Mouse (Mus musculus) subcutaneous adipose tissue, adult 2 months (tissue): ENCODE results near the gene Olfr1472. TPM values are rescaled to one million over a fixed set of nuclear protein-coding genes. Genes with fewer than 3 reads are reported as not detected.

Source experiments
- polyA plus RNA-seq: library from polyadenylated mRNA; depleted of rRNA; stranded (reverse); fragments of >200 nt; gene quantifications from 2 replicates; pipeline ENCODE4 v1.2.3, GENCODE M21; 2012; ENCODE audit warnings: low replicate concordance; rRNA removed

The Olfr1472 gene
- not detected in 2 replicates for polyA plus RNA-seq

GRCm38 (mm10) chr19:13455986-13456385 is at the start of gene Olfr1472:
Gene Olfr1472 (minus strand): TSS chr19:13456086.

GRCm38 (mm10) chr19:13500246-13500645 is 44.4 kb upstream of the Olfr1472 start, which contains the start of gene Olfr1477:
Gene Olfr1477 (plus strand): TSS chr19:13500546.

GRCm38 (mm10) chr19:13480096-13480495 is 24.2 kb upstream of the Olfr1472 start, which contains the start of gene Olfr1475:
Gene Olfr1475 (minus strand): TSS chr19:13480196.

GRCm38 (mm10) chr19:13469265-13469664 is 13.4 kb upstream of the Olfr1472 start, which contains the start of gene Olfr1474:
Gene Olfr1474 (plus strand): TSS chr19:13469565.

GRCm38 (mm10) chr19:13443109-13443508 is 12.8 kb downstream of the Olfr1472 start, which contains the start of gene Olfr1471:
Gene Olfr1471 (plus strand): TSS chr19:13443409.

GRCm38 (mm10) chr19:13407549-13407948 is 48.3 kb downstream of the Olfr1472 start, which contains the start of gene Olfr1469:
Gene Olfr1469 (plus strand): TSS chr19:13407849.

Other genes with a start within 250 kb of the Olfr1472 start
- gene Olfr1463, start 224.8 kb downstream of the Olfr1472 start, polyA plus RNA-seq, result not detected in 2 replicates
- not detected in 2 replicates for gene Olfr1465, start 140.5 kb downstream of the Olfr1472 start, polyA plus RNA-seq
- not detected in 2 replicates for gene Olfr1466, start 117.2 kb downstream of the Olfr1472 start, polyA plus RNA-seq
- gene Olfr1467, start 93.8 kb downstream of the Olfr1472 start, polyA plus RNA-seq, result not detected in 2 replicates
- gene Olfr1469, start 48.2 kb downstream of the Olfr1472 start, polyA plus RNA-seq, result not detected in 2 replicates
- not detected in 2 replicates for gene Olfr1471, start 12.7 kb downstream of the Olfr1472 start, polyA plus RNA-seq
- not detected in 2 replicates for gene Olfr1474, start 13.5 kb upstream of the Olfr1472 start, polyA plus RNA-seq
- gene Olfr1475, start 24.1 kb upstream of the Olfr1472 start, polyA plus RNA-seq, result not detected in 2 replicates
- gene Olfr1477, start 44.5 kb upstream of the Olfr1472 start, polyA plus RNA-seq, result not detected in 2 replicates
- gene Olfr1480, start 71.8 kb upstream of the Olfr1472 start, polyA plus RNA-seq, result not detected in 2 replicates
- not detected in 2 replicates for gene Olfr1484, start 127.4 kb upstream of the Olfr1472 start, polyA plus RNA-seq
- gene Olfr1487, start 161.3 kb upstream of the Olfr1472 start, polyA plus RNA-seq, result not detected in 2 replicates
- gene Olfr1489, start 175.5 kb upstream of the Olfr1472 start, polyA plus RNA-seq, result not detected in 2 replicates
- not detected in 2 replicates for gene Olfr1490, start 195.0 kb upstream of the Olfr1472 start, polyA plus RNA-seq
- gene Olfr1491, start 241.2 kb upstream of the Olfr1472 start, polyA plus RNA-seq, result not detected in 2 replicates